Mouse (Mus musculus): Measurements from ENCODE around the gene Jam3.

- no peak for TF ChIP-seq GATA1 (IDR thresholded peaks at IDR 0.05; ENCODE audit: low read length)
- no peak for TF ChIP-seq TAL1 (IDR thresholded peaks at IDR 0.05; ENCODE audit: low read length)
These were observed 43.5 kb downstream of the Jam3 start for GRCm38 (mm10) chr9:27111756-27112155.

Measured in erythroblast, embryonic 14.5 days (primary cell).